Mouse (Mus musculus): Measurements from ENCODE around the gene Rftn1. TPM values are rescaled to one million over a fixed set of nuclear protein-coding genes. Genes with fewer than 3 reads are reported as not detected.
A peak's percentile ranks its signal among the peaks of the same experiment; 100 is the strongest.

Gene Rftn1
- total and polyA plus RNA-seq, 2 experiments from 2014 or later = 36.5 to 54.8 TPM

GRCm38 (mm10) chr17:50094077-50094476 lies 96.4 kb downstream of the Rftn1 start:
- no peak overlapping the region for H3K4me3 ChIP-seq (ENCODE audit: low read depth, low read length)
- no peaks in the 10 kb centered on the region for H3K9me3 ChIP-seq (replicated peaks; ENCODE audit: control insufficient read depth, low read length)
- H3K9ac ChIP-seq (replicated peaks; ENCODE audit: low read depth, low read length) = no peak overlapping the region
- peaks cover 21% of the 10 kb centered on the region for H3K4me1 ChIP-seq (ENCODE audit: control insufficient read depth, insufficient read depth)
- ATAC-seq (ENCODE audit: insufficient read depth, low read depth) (no peak), DNase-seq (ENCODE audit: low spot score) (no peak)
- no peak overlapping the region for H3K4me2 ChIP-seq (ENCODE audit: low read depth, low read length)
- H3K27me3 ChIP-seq (ENCODE audit: control insufficient read depth, insufficient read depth, low read length) = no peaks in the 10 kb centered on the region
- no peaks in the 10 kb centered on the region for H3K36me3 ChIP-seq (replicated peaks; ENCODE audit: control insufficient read depth, insufficient read depth, low read length)
- no peak overlapping the region for H3K27ac ChIP-seq (ENCODE audit: low read depth)
- TF ChIP-seq CTCF (IDR thresholded peaks at IDR 0.05; ENCODE audit: low read depth) (no peak), EP300 (IDR thresholded peaks at IDR 0.05; ENCODE audit: low read depth) (no peak)
- WGBS = 79% methylated on average over 5 of the region's 5 CpGs

GRCm38 (mm10) chr17:50093356-50093755 lies 97.1 kb downstream of the Rftn1 start:
- 54% methylated on average over 3 of the region's 3 CpGs for WGBS
- no peaks in the 10 kb centered on the region for H3K27me3 ChIP-seq (ENCODE audit: control insufficient read depth, insufficient read depth, low read length)
- no peaks in the 10 kb centered on the region for H3K9me3 ChIP-seq (replicated peaks; ENCODE audit: control insufficient read depth, low read length)
- no peak for ATAC-seq (ENCODE audit: insufficient read depth, low read depth)
- H3K36me3 ChIP-seq (replicated peaks; ENCODE audit: control insufficient read depth, insufficient read depth, low read length) = no peaks in the 10 kb centered on the region
- no peak overlapping the region for H3K4me3 ChIP-seq (ENCODE audit: low read depth, low read length)
- peaks cover 21% of the 10 kb centered on the region for H3K4me1 ChIP-seq (ENCODE audit: control insufficient read depth, insufficient read depth)
- no peak for TF ChIP-seq CTCF (IDR thresholded peaks at IDR 0.05; ENCODE audit: low read depth)
- TF ChIP-seq EP300 (IDR thresholded peaks at IDR 0.05; ENCODE audit: low read depth) = no peak
- DNase-seq (ENCODE audit: low spot score) = no peak
- no peak overlapping the region for H3K9ac ChIP-seq (replicated peaks; ENCODE audit: low read depth, low read length)
- no peak overlapping the region for H3K27ac ChIP-seq (ENCODE audit: low read depth)
- H3K4me2 ChIP-seq (ENCODE audit: low read depth, low read length) = no peak overlapping the region

GRCm38 (mm10) chr17:50092848-50093247 lies 97.6 kb downstream of the Rftn1 start:
- Histone ChIP-seq H3K9me3 (replicated peaks; ENCODE audit: control insufficient read depth, low read length) (no peaks in the 10 kb centered on the region), H3K27ac (ENCODE audit: low read depth) (no peak overlapping the region), H3K36me3 (replicated peaks; ENCODE audit: control insufficient read depth, insufficient read depth, low read length) (no peaks in the 10 kb centered on the region), H3K4me1 (ENCODE audit: control insufficient read depth, insufficient read depth) (peaks cover 21% of the 10 kb centered on the region), H3K4me2 (ENCODE audit: low read depth, low read length) (no peak overlapping the region), H3K4me3 (ENCODE audit: low read depth, low read length) (no peak overlapping the region), H3K9ac (replicated peaks; ENCODE audit: low read depth, low read length) (no peak overlapping the region), H3K27me3 (ENCODE audit: control insufficient read depth, insufficient read depth, low read length) (no peaks in the 10 kb centered on the region)
- no peak for ATAC-seq (ENCODE audit: insufficient read depth, low read depth)
- TF ChIP-seq CTCF (IDR thresholded peaks at IDR 0.05; ENCODE audit: low read depth) (no peak), EP300 (IDR thresholded peaks at IDR 0.05; ENCODE audit: low read depth) (no peak)
- 85% methylated on average over 8 of the region's 8 CpGs for WGBS
- DNase-seq (ENCODE audit: low spot score) = no peak

- H3K4me3 ChIP-seq (ENCODE audit: low read depth, low read length) = no peak overlapping the region
- no peaks in the 10 kb centered on the region for H3K27me3 ChIP-seq (ENCODE audit: control insufficient read depth, insufficient read depth, low read length)
- no peak for TF ChIP-seq CTCF (IDR thresholded peaks at IDR 0.05; ENCODE audit: low read depth)
- no peak for TF ChIP-seq EP300 (IDR thresholded peaks at IDR 0.05; ENCODE audit: low read depth)
- H3K4me2 ChIP-seq (ENCODE audit: low read depth, low read length) = no peak overlapping the region
- ATAC-seq (ENCODE audit: insufficient read depth, low read depth) (no peak), DNase-seq (ENCODE audit: low spot score) (no peak)
- WGBS = 38% methylated on average over 6 of the region's 6 CpGs
- H3K9me3 ChIP-seq (replicated peaks; ENCODE audit: control insufficient read depth, low read length) = no peaks in the 10 kb centered on the region
- H3K36me3 ChIP-seq (replicated peaks; ENCODE audit: control insufficient read depth, insufficient read depth, low read length) = no peaks in the 10 kb centered on the region
- no peak overlapping the region for H3K9ac ChIP-seq (replicated peaks; ENCODE audit: low read depth, low read length)
- H3K4me1 ChIP-seq (ENCODE audit: control insufficient read depth, insufficient read depth) = peaks cover 21% of the 10 kb centered on the region
- peak overlapping the region; percentile 50; the same call in 1 of the 2 replicates for H3K27ac ChIP-seq (ENCODE audit: low read depth)
Measured at GRCm38 (mm10) chr17:50091829-50092228, 98.6 kb downstream of the Rftn1 start.

GRCm38 (mm10) chr17:50089725-50090124 lies 100.7 kb downstream of the Rftn1 start:
- Histone ChIP-seq H3K9me3 (replicated peaks; ENCODE audit: control insufficient read depth, low read length) (no peaks in the 10 kb centered on the region), H3K27ac (ENCODE audit: low read depth) (no peak overlapping the region; the same call in 1 of the 2 replicates), H3K9ac (replicated peaks; ENCODE audit: low read depth, low read length) (no peak overlapping the region), H3K4me2 (ENCODE audit: low read depth, low read length) (no peak overlapping the region), H3K4me1 (ENCODE audit: control insufficient read depth, insufficient read depth) (peaks cover 21% of the 10 kb centered on the region), H3K4me3 (ENCODE audit: low read depth, low read length) (no peak overlapping the region), H3K36me3 (replicated peaks; ENCODE audit: control insufficient read depth, insufficient read depth, low read length) (peaks cover 18% of the 10 kb centered on the region), H3K27me3 (ENCODE audit: control insufficient read depth, insufficient read depth, low read length) (no peaks in the 10 kb centered on the region)
- TF ChIP-seq CTCF (IDR thresholded peaks at IDR 0.05; ENCODE audit: low read depth) (no peak), EP300 (IDR thresholded peaks at IDR 0.05; ENCODE audit: low read depth) (no peak)
- DNase-seq (ENCODE audit: low spot score) (no peak), ATAC-seq (ENCODE audit: insufficient read depth, low read depth) (no peak)
- 88% methylated on average over 8 of the region's 8 CpGs for WGBS

GRCm38 (mm10) chr17:50088054-50088453 lies 102.4 kb downstream of the Rftn1 start:
- no peak overlapping the region for H3K4me3 ChIP-seq (ENCODE audit: low read depth, low read length)
- H3K36me3 ChIP-seq (replicated peaks; ENCODE audit: control insufficient read depth, insufficient read depth, low read length) = peaks cover 20% of the 10 kb centered on the region
- H3K4me2 ChIP-seq (ENCODE audit: low read depth, low read length) = no peak overlapping the region
- no peak overlapping the region for H3K27ac ChIP-seq (ENCODE audit: low read depth)
- DNase-seq (ENCODE audit: low spot score) = no peak
- no peak for TF ChIP-seq CTCF (IDR thresholded peaks at IDR 0.05; ENCODE audit: low read depth)
- no peak for TF ChIP-seq EP300 (IDR thresholded peaks at IDR 0.05; ENCODE audit: low read depth)
- H3K9ac ChIP-seq (replicated peaks; ENCODE audit: low read depth, low read length) = no peak overlapping the region
- no peaks in the 10 kb centered on the region for H3K27me3 ChIP-seq (ENCODE audit: control insufficient read depth, insufficient read depth, low read length)
- no peaks in the 10 kb centered on the region for H3K9me3 ChIP-seq (replicated peaks; ENCODE audit: control insufficient read depth, low read length)
- 75% methylated on average over 3 of the region's 3 CpGs for WGBS
- ATAC-seq (ENCODE audit: insufficient read depth, low read depth) = no peak; the same call in 1 of the 2 replicates
- peaks cover 16% of the 10 kb centered on the region for H3K4me1 ChIP-seq (ENCODE audit: control insufficient read depth, insufficient read depth)

Measured in heart, postnatal 0 days (tissue).